Mouse (Mus musculus) T-cell, adult 2 months (primary cell): ENCODE data around the gene Oas1d.
"Not testable (repeated sequence)": the region's sequence is repeated elsewhere in the genome, so short reads cannot be mapped to it uniquely, and the experiment has no call there.

Experiments
- DNase-seq: peaks from one replicate; pipeline ENCODE4 v3.0.0; 2022; ENCODE audit warnings: low spot score

The Oas1d gene

DNA sequence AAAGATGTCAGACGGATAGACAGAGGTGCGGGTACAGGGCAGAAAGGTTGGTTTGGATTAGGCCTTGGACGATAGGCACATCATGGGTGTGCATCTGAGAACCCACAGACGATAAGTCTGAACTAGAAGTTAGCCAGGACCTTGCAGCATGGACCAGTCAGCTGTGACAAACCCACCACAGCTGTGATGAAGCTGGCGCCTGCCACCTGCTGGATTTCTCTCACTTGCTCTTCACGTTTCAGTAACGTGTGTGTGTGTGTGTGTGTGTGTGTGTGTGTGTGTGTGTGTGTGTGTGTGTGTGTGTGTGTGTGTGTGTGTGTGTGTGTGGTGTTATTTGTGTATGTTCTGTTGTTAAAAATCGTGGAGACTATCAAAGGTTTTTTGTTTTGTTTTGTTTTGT, at the start of gene Oas1d:
Oas1d (plus strand) TSS at position 333 of the 400 bp plus-strand sequence.
- not testable (repeated sequence) for DNase-seq

DNA sequence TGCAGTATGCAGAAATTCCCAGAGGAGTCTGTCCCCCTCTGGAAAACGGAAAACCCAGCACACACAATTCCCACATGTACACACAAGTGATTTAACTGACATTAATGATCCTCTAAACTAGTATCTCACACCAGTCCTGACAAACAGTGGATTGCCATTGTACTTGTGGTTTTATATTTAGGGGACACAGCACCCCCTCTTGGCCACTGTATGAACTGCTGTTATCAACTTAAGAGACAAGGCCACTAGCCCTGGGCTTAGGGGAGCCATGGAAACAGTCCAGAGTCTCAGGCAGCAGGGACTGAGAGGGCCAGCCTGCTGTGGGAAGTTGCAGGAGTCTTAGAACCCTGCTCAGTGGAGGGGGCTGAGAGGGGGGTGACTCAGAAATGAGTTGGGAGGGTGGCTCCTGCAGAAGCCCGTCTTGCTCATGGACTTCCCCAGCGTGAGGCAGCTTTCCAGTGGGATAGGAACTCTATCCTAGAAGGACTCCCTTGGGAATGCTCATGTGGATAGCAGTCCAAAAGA, 48.9 kb upstream of the Oas1d start:
- peak; percentile 13 for DNase-seq

DNA sequence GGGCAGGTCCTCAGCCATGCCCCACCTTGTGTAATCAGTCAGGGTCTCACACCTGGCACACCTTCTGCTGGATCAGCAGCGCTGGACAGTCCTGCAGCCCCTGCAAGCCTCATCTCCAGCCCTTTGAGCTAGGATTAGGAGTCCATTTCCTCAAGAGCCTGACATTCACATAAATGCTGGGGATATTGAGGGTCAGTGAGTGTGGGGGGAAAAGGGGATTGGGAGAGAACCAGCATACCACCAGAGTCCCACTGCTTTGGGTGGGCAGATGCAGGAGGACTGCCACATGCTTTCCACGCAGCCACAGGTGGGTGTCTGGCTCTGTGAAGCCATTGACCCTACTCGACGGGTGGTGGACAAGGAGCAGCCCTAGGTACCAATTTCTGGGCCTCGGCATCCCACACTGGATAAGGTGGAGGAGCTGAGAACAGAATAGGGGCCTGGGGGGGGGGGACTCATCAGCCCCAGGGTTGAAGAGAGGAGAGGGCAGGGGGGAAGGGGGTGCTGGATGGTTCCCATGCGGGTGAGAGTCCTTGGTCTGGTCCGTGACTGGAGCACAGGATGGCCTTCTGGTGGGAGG, 44.8 kb upstream of the Oas1d start:
- DNase-seq: no peak

DNA sequence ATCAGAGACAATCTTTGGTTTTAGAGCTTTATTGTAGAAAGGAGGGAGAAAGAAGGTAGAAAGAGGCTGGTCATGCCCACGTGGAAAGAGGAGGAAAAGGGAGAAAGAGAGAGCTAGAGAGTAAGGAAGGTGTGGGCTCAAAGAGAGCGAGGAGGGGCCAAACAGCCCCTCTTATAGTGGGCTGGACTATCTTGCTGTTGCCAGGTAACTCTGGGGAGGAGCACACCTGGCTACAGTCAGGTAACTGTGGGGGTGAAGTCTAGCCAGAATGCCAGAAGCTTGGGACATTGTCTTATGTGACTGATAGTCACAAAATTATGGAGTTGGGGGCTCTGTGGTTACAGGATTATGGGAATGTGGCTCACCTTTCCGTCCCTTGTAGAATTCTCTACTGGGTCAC, 44.3 kb upstream of the Oas1d start:
- DNase-seq: no peak

GRCm38 (mm10) chr5:120870782-120871181, 43.6 kb upstream of the Oas1d start:
- DNase-seq: no peak

DNA sequence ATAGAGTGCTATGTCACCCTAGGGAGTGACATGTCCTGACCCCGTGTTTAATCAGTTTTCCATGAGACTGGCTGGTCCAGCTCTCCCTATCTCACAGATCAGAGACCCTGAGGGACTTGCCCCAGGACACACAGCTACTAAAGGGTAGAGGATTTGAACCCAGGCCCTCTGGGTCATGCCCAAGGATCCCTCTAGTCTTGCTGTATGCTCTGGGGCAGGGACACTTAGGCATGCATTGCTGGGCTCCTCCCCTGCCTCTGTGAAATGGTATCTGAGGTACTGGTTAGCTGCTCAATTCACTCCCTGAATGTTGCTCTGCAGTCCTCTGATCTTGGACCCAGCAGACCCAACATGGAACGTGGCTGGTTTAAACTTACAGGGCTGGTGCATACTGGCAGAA, 42.9 kb upstream of the Oas1d start:
- no peak for DNase-seq

DNA sequence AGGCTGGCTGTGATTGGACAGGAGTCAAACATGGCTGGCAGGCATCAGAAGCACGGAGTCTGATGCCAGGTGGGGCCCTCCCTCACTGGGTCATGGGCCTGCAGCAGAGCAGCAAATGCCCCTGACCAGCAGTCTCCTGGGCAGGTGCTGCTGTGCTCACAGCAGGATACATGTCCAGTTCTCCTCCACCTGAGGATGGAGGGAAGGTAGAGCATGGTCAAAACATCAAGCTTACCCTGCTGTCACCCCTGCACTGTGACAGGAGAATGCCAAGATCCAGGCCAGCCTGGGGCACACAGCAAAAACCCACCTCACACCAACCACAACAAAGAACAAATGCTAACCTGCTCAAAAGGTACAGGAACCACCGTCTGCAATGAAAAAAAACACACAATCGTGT, 37.5 kb upstream of the Oas1d start:
- DNase-seq: not testable (repeated sequence)

DNA sequence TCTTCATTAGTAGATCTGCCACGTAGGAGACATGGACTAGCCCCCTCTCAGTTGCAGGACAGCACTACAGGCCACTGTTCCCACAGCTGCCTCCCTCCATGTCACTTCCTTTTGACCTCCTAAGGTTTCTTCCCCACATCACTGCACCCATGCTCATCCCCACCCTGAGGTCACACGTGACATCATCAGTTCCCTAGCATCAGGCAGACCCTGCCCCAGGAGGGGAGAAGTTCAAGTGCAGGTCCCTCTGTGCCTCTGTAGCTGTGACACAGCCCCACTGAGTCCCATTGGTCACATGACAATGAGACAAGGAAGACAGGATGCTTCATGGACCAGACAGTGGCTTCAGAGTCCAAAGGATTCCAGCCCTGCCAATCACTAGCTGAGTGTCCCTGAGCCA, 36.9 kb upstream of the Oas1d start:
- not testable (repeated sequence) for DNase-seq

- not testable (repeated sequence) for DNase-seq
Measured at GRCm38 (mm10) chr5:120878803-120879202, 35.5 kb upstream of the Oas1d start.

DNA sequence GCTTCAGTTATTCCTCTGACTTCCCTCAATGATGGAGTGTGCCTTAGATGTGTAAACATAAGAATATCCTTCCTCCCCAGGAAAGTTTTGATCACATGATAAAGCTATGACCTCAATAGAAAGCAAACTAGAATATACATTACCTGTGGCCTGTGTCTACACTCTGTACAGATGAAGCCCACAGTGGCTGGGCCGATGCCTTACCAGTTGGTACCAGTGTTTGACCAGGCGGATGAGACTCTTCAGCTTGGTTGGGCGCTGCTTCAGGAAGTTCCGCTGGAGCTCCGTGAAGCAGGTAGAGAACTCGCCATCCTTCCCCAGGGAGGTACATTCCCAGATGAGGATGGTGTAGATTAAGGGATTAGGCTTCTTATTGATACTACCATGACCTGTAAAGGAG, 32.7 kb upstream of the Oas1d start:
- not testable (repeated sequence) for DNase-seq

DNA sequence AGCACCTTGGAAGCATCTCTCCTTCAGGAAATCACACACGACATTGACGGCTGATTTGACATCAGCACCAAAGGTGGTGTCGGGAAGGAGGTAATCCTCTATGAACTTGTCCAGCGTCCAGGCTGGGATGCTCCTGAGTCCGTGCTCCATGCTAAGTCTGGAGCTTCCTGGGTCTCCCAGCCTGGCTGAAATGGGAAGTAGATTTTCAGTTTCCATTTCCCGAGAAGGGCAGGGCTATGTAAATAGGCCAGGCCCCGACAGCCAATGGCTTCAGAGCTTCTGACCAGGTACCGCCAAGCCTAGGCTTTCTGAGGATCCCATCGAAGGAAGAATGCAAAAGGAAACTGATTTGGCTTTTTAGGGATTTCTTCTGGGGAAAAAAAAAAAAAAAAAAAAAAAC, 26.9 kb upstream of the Oas1d start, which contains the start of gene Oas1g:
Oas1g (minus strand) TSS at position 201 of the 400 bp plus-strand sequence.
- not testable (repeated sequence) for DNase-seq

GRCm38 (mm10) chr5:120887831-120888230, 26.5 kb upstream of the Oas1d start:
- DNase-seq: no peak

GRCm38 (mm10) chr5:120888294-120888815, 26.0 kb upstream of the Oas1d start:
- DNase-seq: not testable (repeated sequence)

DNA sequence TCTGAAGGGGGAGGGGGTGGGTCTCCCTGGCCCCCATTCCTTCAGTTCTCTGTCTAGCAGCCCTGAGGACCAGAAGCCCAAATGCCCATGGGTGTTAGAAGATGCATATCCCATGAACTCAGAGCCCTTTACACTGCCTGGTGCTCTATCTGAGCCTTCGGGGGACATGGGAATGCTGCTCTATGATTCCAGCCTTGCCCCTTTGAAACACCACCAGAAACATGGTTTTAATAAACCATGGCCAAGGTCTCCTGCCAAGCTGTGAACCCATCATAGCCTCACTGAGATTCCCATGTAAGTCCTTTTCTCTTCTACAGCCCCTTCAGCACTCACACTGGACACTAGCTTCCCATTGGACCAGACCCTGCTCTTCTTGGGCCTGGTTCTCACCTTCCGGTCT, 24.3 kb upstream of the Oas1d start:
- DNase-seq: no peak

GRCm38 (mm10) chr5:120890991-120891390, 23.3 kb upstream of the Oas1d start:
- no peak for DNase-seq

DNA sequence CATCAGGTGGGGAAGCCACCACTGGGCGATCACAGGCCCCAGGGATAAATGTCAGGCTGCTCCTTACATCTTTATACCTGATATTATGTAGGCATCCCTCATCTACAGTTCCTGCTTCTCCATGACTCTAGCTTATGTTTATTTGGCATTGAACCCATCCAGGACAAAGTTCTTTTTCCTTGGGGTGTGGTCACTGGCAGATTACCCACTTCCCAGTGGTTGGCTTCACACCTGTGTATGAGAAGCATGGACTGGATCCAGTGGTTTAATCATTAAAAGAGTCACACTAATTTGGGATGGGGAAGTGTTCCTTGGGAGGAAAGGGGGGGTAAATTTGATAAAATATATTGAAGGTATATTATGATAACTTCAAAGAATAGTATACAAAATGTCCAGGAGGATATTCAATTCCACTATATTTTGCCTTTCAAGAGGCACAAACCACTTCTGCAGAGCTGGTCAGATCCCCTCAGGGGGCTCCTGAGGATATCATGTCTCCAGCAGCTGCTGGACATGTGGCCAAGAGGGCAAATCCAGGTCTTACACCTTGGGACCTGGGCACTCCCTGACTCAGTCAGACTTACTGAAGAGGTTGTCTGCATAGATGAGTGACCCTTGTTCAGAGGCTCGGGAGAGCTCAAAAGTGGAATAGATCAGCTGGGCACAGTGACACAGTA, 22.6 kb upstream of the Oas1d start:
- DNase-seq: not testable (repeated sequence)

DNA sequence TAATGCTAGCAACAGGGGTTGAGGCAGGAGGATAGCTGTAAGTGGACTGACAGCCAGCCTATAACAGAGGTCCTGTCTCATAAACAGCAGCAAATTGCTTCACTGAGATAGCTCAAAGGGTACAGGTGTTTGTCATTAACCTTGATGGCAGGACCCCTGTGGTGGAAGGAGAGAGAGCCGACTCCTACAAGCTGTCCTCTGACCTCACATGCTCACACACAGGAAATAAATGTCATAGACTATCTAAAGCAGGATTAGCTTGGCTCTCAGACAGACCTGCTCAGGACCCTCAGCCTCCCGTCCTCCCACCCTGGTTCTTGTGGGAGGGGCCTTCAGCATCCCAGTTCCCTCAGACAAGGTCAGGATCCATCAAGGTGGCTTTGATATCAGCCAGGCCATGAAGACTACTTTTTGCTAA, 22.1 kb upstream of the Oas1d start:
- no peak for DNase-seq

- not testable (repeated sequence) for DNase-seq
Measured at GRCm38 (mm10) chr5:120893866-120894265, 20.5 kb upstream of the Oas1d start.

DNA sequence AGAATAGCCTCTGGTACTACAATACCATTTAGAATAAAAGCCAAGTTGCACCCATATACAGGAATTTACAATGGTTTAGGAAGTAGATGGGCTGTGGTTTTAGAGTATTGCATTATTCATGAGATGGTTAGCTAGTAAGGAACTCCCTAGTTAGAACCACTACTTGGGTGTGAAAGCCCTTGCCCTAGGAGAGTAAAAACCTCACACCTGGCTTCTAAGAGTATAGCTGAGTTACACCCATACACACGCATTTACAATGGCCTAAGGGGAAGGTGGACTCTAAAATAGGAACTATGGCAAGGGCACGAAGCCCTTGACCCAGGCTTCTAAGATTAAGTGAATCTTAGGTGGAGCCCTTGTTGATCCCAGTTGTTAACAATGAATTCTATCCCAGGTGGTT, 19.6 kb upstream of the Oas1d start:
- DNase-seq: not testable (repeated sequence)

- no peak for DNase-seq
Measured at GRCm38 (mm10) chr5:120895231-120895900, 19.0 kb upstream of the Oas1d start.

DNA sequence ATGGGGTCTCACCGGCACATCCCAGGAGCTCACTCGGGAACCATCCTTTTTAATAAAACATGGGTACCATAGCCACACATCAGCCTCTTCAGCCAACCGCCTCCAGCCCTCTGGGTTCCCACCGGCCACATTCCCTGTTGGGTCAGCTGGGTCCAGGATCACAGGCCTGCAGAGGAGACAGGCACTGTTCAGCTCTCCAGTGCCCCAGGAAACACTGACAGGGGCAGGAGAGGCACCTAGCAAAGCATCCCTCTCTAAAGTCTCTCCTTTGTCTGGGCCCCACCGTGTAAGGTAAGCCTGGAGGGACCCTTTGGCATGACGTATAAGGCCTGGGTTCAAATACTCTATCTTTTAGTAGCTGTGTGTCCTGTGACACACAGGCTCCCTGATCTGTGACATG, 16.0 kb upstream of the Oas1d start:
- DNase-seq: no peak

DNA sequence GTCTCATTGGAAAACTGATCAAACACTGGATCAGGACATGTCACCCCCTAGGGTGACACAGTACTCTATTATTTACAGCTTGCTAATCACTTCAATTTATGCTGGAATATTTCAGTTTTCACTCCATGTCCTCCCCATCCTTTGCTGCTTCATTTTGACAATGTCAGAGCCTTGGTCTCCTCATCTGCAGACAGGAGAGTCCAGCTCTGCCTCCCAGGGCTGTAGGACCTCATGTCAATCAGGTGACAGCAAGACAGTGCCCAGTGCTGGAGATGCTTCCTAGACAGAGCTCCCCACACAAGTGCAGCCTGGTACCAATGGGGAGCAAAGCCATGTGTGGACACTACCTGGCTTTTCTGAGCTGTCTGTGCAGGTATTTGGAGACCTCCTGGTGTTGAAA, 15.6 kb upstream of the Oas1d start:
- no peak for DNase-seq

- no peak for DNase-seq
Measured at GRCm38 (mm10) chr5:120900666-120901065, 13.7 kb upstream of the Oas1d start.
